Mouse (Mus musculus) midbrain, embryonic 11.5 days (tissue): ENCODE data around the gene Sstr1. TPM values are rescaled to one million over a fixed set of nuclear protein-coding genes. Genes with fewer than 3 reads are reported as not detected.
A peak's percentile ranks its signal among the peaks of the same experiment; 100 is the strongest.

ENCODE experiments used
- ATAC-seq: fragments of 200-750 bp; cut with Nextera tagmentation; 2 replicates; pipeline ENCODE4 v1.8.0; 2017; ENCODE audit warnings: moderate TSS enrichment, moderate library complexity; ENCODE audit not compliant: low FRiP score
- DNase-seq: peaks from one replicate; pipeline ENCODE4 v3.0.0; 2015; ENCODE audit warnings: low spot score; ENCODE audit errors: missing footprints
- H3K27ac ChIP-seq: fragments of 300-500 bp; sonication (generic); 2 replicates; pipeline ENCODE4 v1.5.1; 2014; ENCODE audit warnings: low read depth, low read length
- H3K27me3 ChIP-seq: fragments of 300-500 bp; sonication (generic); 2 replicates; pipeline ENCODE4 v1.6.1; 2014; ENCODE audit warnings: mild to moderate bottlenecking, low read length, moderate library complexity, mixed read lengths; ENCODE audit not compliant: control insufficient read depth, insufficient read depth
- H3K36me3 ChIP-seq: fragments of 300-500 bp; sonication (generic); 2 replicates; pipeline ENCODE4 v1.6.1; 2014; ENCODE audit warnings: mild to moderate bottlenecking, low read length, moderate library complexity, mixed read lengths; ENCODE audit not compliant: control insufficient read depth, insufficient read depth
- H3K4me1 ChIP-seq: fragments of 300-500 bp; sonication (generic); 2 replicates; pipeline ENCODE4 v1.6.1; 2014; ENCODE audit warnings: low read length; ENCODE audit not compliant: control insufficient read depth, insufficient read depth
- H3K4me2 ChIP-seq: fragments of 300-500 bp; sonication (generic); 2 replicates; pipeline ENCODE4 v1.6.1; 2014; ENCODE audit warnings: mild to moderate bottlenecking, moderate library complexity
- H3K4me3 ChIP-seq: fragments of 300-500 bp; sonication (generic); 2 replicates; pipeline ENCODE4 v1.5.1; 2014; ENCODE audit warnings: low read depth, low read length
- H3K9ac ChIP-seq: fragments of 300-500 bp; sonication (generic); 2 replicates; pipeline ENCODE4 v1.6.1; 2014; ENCODE audit warnings: low read length
- H3K9me3 ChIP-seq: fragments of 300-500 bp; sonication (generic); 2 replicates; pipeline ENCODE4 v1.6.1; 2016; ENCODE audit warnings: low read length; ENCODE audit not compliant: control insufficient read depth
- WGBS: fragments of 180-500 bp; shearing (Covaris S2); extraction: QIAGEN DNeasy Blood & Tissue Kit; methylation state at CpG from one replicate; pipeline ENCODE4 v1.1.7; 2014; 5-methylcytosine and 5-hydroxymethylcytosine counted together
- polyA plus RNA-seq: library from polyadenylated mRNA; unstranded; fragments of >200 nt; fragmentation: Nextera tagmentation; extraction: Ambion mirVana; gene quantifications from 2 replicates; pipeline ENCODE4 v1.2.1, GENCODE M21; 2014

The Sstr1 gene
- 0.12 and 0.15 TPM in 2 replicates for polyA plus RNA-seq

DNA sequence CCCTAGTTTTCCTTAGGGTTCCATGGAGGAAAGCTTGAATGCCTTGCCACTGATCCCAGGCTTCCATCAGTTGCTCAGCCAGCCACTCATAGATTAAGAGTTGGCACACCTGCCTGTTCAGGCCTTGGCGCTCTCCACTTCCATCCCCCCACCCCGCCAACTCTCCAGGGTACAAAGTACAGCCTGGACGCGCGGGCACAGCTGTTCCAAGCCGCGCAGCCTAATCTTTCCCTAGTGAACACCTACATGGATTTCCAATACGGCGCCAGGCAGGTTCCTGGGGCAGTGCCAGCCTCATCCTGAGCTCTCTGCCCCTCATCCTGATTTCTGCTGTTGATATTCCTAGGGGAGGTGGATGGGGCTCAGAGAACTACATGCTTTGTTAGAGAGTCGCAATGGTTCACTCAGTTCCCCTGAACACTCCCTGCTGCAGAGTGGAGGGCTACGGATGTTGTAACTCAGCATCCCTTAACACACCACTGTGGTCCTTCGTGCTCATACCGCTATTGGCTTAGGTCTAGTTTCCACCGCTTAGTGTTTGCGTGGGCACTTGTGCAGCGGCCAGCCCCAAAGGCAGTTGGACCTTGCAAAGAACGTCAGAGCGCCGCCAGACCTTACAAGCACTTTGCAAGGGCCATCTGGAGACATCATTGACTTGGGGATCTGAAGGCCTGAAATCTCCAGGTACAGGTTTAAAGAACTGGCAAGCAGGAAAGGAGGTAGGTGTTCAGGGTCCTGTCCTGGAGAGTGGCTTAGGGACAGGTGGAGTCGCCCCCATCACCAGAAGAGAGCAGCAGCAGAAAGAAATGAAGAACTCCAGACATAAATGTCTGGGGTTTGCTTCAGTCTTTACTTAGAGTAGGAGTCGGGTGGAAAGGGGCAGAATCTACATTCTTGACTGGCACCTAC, at the start of gene Sstr1:
TSS of gene Sstr1 (plus strand) at position 610 of the 909 bp plus-strand sequence.
- Histone ChIP-seq H3K27me3 (peaks cover 39% of the 10 kb centered on the region), H3K36me3 (no peaks in the 10 kb centered on the region), H3K4me2 (peak within 1 kb of the TSS; percentile 82), H3K4me1 (peaks cover 16% of the 10 kb centered on the region), H3K9me3 (no peaks in the 10 kb centered on the region), H3K4me3 (peak within 1 kb of the TSS; percentile 40), H3K27ac (no peak within 1 kb of the TSS), H3K9ac (peak within 1 kb of the TSS; percentile 10; the same call in 1 of the 2 replicates)
- DNase-seq = peak; percentile 85
- 15% methylated on average over 21 of the region's 21 CpGs for WGBS
- no peak for ATAC-seq

DNA sequence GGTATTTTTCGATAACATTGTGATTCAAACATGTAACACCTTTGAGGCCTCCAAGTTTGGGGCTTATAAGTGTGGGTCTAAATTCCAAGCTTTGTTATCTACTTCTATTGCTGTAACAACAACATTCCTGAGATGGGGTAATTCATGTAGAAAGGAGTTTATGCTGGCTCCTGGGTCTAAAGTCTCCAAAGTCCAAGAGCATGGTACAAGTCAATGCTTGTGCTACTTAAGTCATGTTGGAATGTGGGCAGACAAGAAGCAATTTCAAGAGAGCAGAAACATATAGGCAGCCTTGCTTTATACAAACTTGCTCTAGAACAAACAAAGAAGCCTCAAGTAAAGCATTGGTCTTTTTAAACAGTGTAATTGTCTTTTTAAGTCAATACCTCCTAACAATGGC, 12.8 kb upstream of the Sstr1 start:
- WGBS = 97% methylated on average over 1 of the region's 1 CpGs
- ATAC-seq = no peak
- Histone ChIP-seq H3K4me3 (no peak overlapping the region), H3K9me3 (no peaks in the 10 kb centered on the region), H3K4me1 (no peaks in the 10 kb centered on the region), H3K27ac (no peak overlapping the region), H3K36me3 (no peaks in the 10 kb centered on the region), H3K4me2 (no peak overlapping the region), H3K27me3 (no peaks in the 10 kb centered on the region), H3K9ac (no peak overlapping the region)
- no peak for DNase-seq

DNA sequence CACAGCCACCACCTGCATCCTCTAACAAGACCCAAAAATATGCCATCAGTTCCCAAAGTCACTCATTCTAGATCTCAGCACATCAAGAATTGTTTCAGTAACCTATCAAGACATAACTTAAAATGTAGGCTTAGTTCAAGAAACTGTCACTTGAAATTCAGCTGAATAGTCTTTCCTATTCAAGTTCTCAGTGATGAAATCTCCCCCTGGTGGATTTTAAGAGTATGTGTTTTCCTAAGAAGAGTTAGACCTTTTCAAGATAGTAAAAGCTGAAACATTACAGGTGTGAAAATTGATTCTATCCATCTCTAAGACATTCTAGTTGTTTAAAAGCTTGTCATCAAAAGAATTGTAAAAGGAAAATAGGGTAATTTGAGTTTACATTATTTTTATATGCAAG, 10.4 kb upstream of the Sstr1 start:
- Histone ChIP-seq H3K4me1 (no peaks in the 10 kb centered on the region), H3K36me3 (no peaks in the 10 kb centered on the region), H3K9me3 (no peaks in the 10 kb centered on the region), H3K27ac (no peak overlapping the region), H3K4me2 (no peak overlapping the region), H3K9ac (no peak overlapping the region), H3K27me3 (no peaks in the 10 kb centered on the region), H3K4me3 (no peak overlapping the region)
- ATAC-seq (no peak), DNase-seq (no peak)

DNA sequence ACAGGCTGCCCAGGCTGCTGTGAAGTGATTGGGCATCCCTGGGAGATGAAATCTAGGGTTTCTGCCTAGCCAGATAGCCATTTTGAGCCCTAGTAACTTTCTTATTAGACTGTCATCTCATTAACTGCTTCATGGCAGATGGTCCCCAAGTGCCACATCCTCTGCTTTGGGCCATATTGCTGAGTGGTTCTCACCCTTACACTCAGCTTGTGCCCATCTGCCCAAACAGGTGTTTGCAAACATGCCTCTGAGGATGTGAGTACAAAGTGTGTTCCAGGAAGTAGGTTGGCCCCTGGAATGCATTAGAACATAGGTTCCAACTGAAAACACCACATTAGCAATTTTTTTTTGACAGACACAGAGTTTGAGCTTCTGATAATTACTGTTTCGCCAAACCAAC, 3.6 kb upstream of the Sstr1 start:
- 84% methylated on average over 1 of the region's 1 CpGs for WGBS
- DNase-seq (no peak), ATAC-seq (no peak)
- no peak overlapping the region for H3K27ac ChIP-seq
- H3K9ac ChIP-seq = no peak overlapping the region
- H3K27me3 ChIP-seq = peaks cover 27% of the 10 kb centered on the region
- H3K4me2 ChIP-seq = no peak overlapping the region
- no peaks in the 10 kb centered on the region for H3K9me3 ChIP-seq
- H3K4me1 ChIP-seq = peaks cover 6% of the 10 kb centered on the region
- H3K4me3 ChIP-seq = no peak overlapping the region
- H3K36me3 ChIP-seq = no peaks in the 10 kb centered on the region

DNA sequence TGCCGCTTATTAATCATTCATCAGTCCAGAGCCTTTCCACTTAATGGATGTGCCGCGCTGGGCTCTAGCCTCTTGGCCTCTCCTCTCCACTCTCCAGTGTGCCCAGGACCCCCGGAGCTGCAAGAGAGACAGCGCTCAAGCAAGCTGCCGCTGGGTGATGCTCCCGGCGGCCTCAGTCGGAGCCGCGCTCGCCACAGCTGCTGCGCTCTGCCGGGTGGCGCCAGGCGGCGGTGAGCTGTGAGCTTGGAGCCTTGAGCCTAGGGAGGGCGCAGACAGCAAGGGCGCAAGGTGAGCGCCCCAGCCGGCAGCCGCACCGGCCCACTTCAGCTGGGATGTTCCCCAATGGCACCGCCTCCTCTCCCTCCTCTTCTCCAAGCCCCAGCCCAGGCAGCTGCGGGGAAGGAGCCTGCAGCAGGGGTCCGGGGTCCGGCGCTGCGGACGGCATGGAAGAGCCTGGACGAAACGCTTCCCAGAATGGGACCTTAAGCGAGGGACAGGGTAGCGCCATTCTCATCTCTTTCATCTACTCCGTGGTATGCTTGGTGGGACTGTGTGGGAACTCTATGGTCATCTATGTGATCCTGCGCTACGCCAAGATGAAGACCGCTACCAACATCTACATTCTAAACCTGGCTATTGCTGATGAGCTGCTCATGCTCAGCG, 820 bp downstream of the Sstr1 start:
- ATAC-seq (peak; percentile 61), DNase-seq (no peak)
- no peak overlapping the region for H3K27ac ChIP-seq
- 0% methylated on average over 39 of the region's 39 CpGs for WGBS
- H3K4me3 ChIP-seq = peak overlapping the region; percentile 40
- H3K9me3 ChIP-seq = no peaks in the 10 kb centered on the region
- peaks cover 16% of the 10 kb centered on the region for H3K4me1 ChIP-seq
- H3K4me2 ChIP-seq = peak overlapping the region; percentile 82
- H3K9ac ChIP-seq = peak overlapping the region; percentile 10; the same call in 1 of the 2 replicates
- no peaks in the 10 kb centered on the region for H3K36me3 ChIP-seq
- H3K27me3 ChIP-seq = peaks cover 39% of the 10 kb centered on the region

DNA sequence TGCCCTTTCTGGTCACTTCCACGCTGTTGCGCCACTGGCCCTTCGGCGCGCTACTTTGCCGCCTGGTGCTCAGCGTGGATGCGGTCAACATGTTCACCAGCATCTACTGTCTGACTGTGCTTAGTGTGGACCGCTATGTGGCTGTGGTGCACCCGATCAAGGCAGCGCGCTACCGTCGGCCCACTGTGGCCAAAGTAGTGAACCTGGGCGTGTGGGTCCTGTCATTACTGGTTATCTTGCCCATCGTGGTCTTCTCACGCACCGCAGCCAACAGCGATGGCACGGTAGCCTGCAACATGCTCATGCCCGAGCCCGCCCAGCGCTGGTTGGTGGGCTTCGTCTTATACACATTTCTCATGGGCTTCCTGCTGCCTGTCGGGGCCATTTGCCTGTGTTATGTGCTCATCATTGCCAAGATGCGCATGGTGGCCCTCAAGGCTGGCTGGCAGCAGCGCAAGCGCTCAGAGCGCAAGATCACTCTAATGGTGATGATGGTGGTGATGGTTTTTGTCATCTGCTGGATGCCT, 1.4 kb downstream of the Sstr1 start:
- 2% methylated on average over 29 of the region's 29 CpGs for WGBS
- ATAC-seq (peak; percentile 34), DNase-seq (peak; percentile 96)
- H3K9me3 ChIP-seq = no peaks in the 10 kb centered on the region
- no peaks in the 10 kb centered on the region for H3K36me3 ChIP-seq
- no peak overlapping the region for H3K9ac ChIP-seq
- H3K27me3 ChIP-seq = peaks cover 39% of the 10 kb centered on the region
- peak overlapping the region; percentile 82 for H3K4me2 ChIP-seq
- H3K27ac ChIP-seq = no peak overlapping the region
- peaks cover 16% of the 10 kb centered on the region for H3K4me1 ChIP-seq
- peak overlapping the region; percentile 40 for H3K4me3 ChIP-seq

DNA sequence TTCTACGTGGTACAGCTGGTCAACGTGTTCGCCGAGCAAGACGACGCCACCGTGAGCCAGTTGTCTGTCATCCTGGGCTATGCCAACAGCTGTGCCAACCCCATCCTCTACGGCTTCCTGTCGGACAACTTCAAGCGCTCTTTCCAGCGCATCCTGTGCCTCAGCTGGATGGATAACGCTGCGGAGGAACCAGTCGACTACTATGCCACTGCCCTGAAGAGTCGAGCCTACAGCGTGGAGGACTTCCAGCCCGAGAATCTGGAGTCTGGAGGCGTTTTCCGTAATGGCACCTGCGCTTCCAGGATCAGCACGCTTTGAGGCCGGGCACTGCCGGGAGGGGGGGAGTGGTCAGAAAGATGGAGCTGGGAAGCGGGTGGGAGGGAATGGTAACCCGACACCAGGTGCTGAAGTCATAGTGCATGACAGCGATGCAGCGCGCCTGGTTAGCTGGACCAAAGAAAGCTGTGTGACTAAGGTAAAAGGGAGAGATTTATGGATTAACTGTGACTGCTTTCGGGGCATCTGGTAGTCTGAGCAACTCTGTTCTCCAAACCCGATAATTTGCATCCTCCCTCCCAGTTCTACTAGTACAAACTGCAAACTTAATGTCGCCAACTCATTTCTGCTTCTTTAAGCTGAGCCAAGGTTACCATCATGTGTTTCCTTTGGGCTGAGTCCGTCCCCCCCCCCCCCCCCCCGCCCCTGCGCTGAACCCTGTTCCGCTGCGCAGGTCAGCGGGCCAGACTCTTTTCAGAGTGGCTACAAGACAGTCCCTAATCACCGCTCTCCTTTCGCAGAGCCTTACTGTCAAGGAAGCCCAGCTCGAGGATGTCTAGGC, 2.1 kb downstream of the Sstr1 start:
- WGBS = under 1% methylated on average over 39 of the region's 40 CpGs
- 0 out of 2 replicates have a peak overlapping the region, but pooled peaks have one; percentile 3 for H3K9ac ChIP-seq
- peaks cover 16% of the 10 kb centered on the region for H3K4me1 ChIP-seq
- peak; percentile 60 for ATAC-seq
- H3K27ac ChIP-seq = no peak overlapping the region
- H3K36me3 ChIP-seq = no peaks in the 10 kb centered on the region
- H3K4me2 ChIP-seq = peak overlapping the region; percentile 82
- H3K27me3 ChIP-seq = peaks cover 39% of the 10 kb centered on the region
- DNase-seq = peak; percentile 94
- H3K4me3 ChIP-seq = peak overlapping the region; percentile 40
- no peaks in the 10 kb centered on the region for H3K9me3 ChIP-seq

DNA sequence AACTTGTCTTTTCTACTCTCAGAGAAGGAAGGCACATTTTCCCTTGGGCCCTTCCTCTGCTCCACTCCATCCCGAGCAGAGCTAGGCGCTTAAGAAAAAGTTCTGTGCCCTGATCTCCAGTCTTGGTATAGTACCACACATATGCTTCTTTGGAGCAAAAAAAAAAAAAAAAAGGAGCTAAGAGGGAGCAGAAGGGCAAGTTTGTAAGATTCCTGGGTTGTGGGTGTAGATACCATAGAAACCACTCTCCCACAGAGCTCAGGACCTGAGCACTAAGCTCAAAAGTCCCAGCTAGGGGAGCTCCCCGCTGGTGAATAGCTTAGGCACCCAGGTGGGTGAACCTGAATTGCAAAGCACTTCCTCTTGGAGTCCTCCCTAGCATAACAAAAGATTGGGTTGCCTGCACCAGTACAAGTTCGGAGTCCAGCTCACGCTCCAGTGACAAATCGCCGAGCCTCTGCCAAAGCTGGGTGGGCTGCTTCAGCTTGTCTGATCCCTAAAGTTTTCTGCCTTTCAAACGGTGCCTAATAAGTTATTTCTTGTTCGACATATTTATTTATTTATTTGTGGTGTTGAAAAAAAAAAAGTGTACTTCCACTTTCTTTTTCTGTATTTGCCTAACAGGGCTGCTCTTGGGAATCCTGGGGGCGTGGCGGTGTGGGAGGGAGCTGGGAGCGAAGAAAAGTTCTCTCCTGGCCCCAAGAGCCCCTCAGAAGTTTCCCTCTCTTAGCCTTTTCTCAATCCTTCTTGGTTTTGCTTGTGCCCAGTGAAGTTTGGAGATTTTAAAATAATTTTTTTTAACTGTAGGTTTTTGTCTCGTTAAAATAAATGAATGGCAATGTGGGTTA, 2.9 kb downstream of the Sstr1 start:
- DNase-seq (peak; percentile 89), ATAC-seq (no peak)
- no peaks in the 10 kb centered on the region for H3K9me3 ChIP-seq

More for the DNA sequence above, 2.9 kb downstream of the Sstr1 start:
- Histone ChIP-seq H3K4me3 (peak overlapping the region; percentile 40), H3K9ac (no peak overlapping the region), H3K4me1 (peaks cover 16% of the 10 kb centered on the region), H3K27me3 (peaks cover 39% of the 10 kb centered on the region), H3K27ac (no peak overlapping the region), H3K36me3 (no peaks in the 10 kb centered on the region), H3K4me2 (peak overlapping the region; percentile 82)
- 3% methylated on average over 13 of the region's 13 CpGs for WGBS
